ENCODE assay signal across 8 mouse cellular contexts in genomic region chr11:76398312-76398797, GRCm38 (mm10). TPM values are rescaled to one million over a fixed set of nuclear protein-coding genes. Genes with fewer than 3 reads are reported as not detected.
DNase-seq lines count a peak whose midpoint lies in the region; ATAC-seq and TF ChIP-seq lines count a peak whose summit lies in the region.

No protein-coding gene starts in this region.

- WGBS in heart, adult 2 months, result under 1% methylated on average over 33 of the region's 33 CpGs
- under 1% methylated on average over 33 of the region's 33 CpGs for WGBS in hindbrain, embryonic 10.5 days
- under 1% methylated on average over 32 of the region's 33 CpGs for WGBS in liver, postnatal 0 days (ENCODE audit: insufficient replicate concordance)
- under 1% methylated on average over 33 of the region's 33 CpGs for WGBS in stomach, embryonic 14.5 days

- no peaks in the 10 kb centered on the region for H3K9me3 ChIP-seq in ES-E14 (ENCODE audit: control insufficient read depth, insufficient read depth, low read depth, low read length)
- H3K9me3 ChIP-seq in hindbrain, embryonic 10.5 days, result no peaks in the 10 kb centered on the region
- H3K9me3 ChIP-seq in liver, postnatal 0 days (ENCODE audit: low read length), result no peaks in the 10 kb centered on the region
- H3K9me3 ChIP-seq in stomach, embryonic 14.5 days (ENCODE audit: control insufficient read depth, low read depth, low read length), result no peaks in the 10 kb centered on the region

- H3K27ac ChIP-seq in heart, adult 2 months, result peak overlapping the region; percentile 87
- no peak overlapping the region for H3K27ac ChIP-seq in ES-E14 (ENCODE audit: insufficient read depth, low read depth, low read length, poor library complexity, severe bottlenecking)
- peak overlapping the region; percentile 93 for H3K27ac ChIP-seq in hindbrain, embryonic 10.5 days
- H3K27ac ChIP-seq in liver, postnatal 0 days (ENCODE audit: low read depth), result peak overlapping the region; percentile 44
- H3K27ac ChIP-seq in stomach, embryonic 14.5 days (ENCODE audit: low read length), result peak overlapping the region; percentile 91

- peak; percentile 54 for ATAC-seq in liver, postnatal 0 days
- peak; percentile 7; the same call in 1 of the 2 replicates for ATAC-seq in stomach, embryonic 14.5 days (ENCODE audit: insufficient number of reproducible peaks, insufficient read depth, low FRiP score, low read depth)

- in situ Hi-C loops in ES-E14 (cut with MboI; ENCODE audit: low sequenced_read_pairs in 2 of 2, unreplicated experiment in 2 of 2), result loop anchor here in 1 of 2 experiments (5.0 kb wide), 1 partner anchor 146 kb away; no protein-coding TSS in a partner anchor

- peak overlapping the region; percentile 70 for H3K9ac ChIP-seq in heart, adult 2 months (ENCODE audit: low read depth, low read length)
- H3K9ac ChIP-seq in ES-E14 (ENCODE audit: insufficient read depth, low read depth, low read length, poor library complexity, severe bottlenecking), result peak overlapping the region; percentile 66
- peak overlapping the region; percentile 68 for H3K9ac ChIP-seq in liver, postnatal 0 days (replicated peaks)
- H3K9ac ChIP-seq in stomach, embryonic 14.5 days (replicated peaks; ENCODE audit: low read depth, low read length), result peak overlapping the region; percentile 86

- intact Hi-C loops in heart, adult 2 months (cut with DNase I), result loop anchor here (2.0 to 5.0 kb wide), 3 partner anchors 18 to 126 kb away; no protein-coding TSS in a partner anchor
- intact Hi-C loops in heart, postnatal 36 days (cut with DNase I), result loop anchor here (2.0 kb wide), 1 partner anchor 84 kb away; no protein-coding TSS in a partner anchor

- TF ChIP-seq CTCF in heart, adult 2 months (IDR thresholded peaks at IDR 0.05), result no peak
- TF ChIP-seq CTCF in liver, postnatal 0 days (IDR thresholded peaks at IDR 0.05; ENCODE audit: low read depth), result no peak

- no peaks in the 10 kb centered on the region for H3K79me2 ChIP-seq in heart, adult 2 months (replicated peaks; ENCODE audit: control insufficient read depth, insufficient read depth, low read length)

- H3K4me3 ChIP-seq in heart, adult 2 months, result peak overlapping the region; percentile 70
- peak overlapping the region; percentile 81 to 85 for H3K4me3 ChIP-seq in ES-E14 (ENCODE audit: insufficient read depth in 1 of 2, low read depth in 1 of 2, low read length in 2 of 2, poor library complexity in 1 of 2, severe bottlenecking in 1 of 2)
- peak overlapping the region; percentile 69 for H3K4me3 ChIP-seq in hindbrain, embryonic 10.5 days
- H3K4me3 ChIP-seq in liver, postnatal 0 days (ENCODE audit: low read depth, low read length), result peak overlapping the region; percentile 72
- peak overlapping the region; percentile 93 for H3K4me3 ChIP-seq in stomach, embryonic 14.5 days (ENCODE audit: low read depth, low read length)

- no peak for TF ChIP-seq POLR2A in heart, adult 2 months (IDR thresholded peaks at IDR 0.05; ENCODE audit: insufficient read depth, low read depth, low read length)

- H3K4me2 ChIP-seq in liver, postnatal 0 days (ENCODE audit: low read depth, low read length), result peak overlapping the region; percentile 95
- peak overlapping the region; percentile 83 for H3K4me2 ChIP-seq in stomach, embryonic 14.5 days (replicated peaks; ENCODE audit: low read depth, low read length)

- H3K4me1 ChIP-seq in heart, adult 2 months (ENCODE audit: control insufficient read depth, insufficient read depth, low read length), result peaks cover 5% of the 10 kb centered on the region; the same call in 1 of the 2 replicates
- H3K4me1 ChIP-seq in ES-E14 (ENCODE audit: control insufficient read depth in 2 of 2, insufficient read depth in 2 of 2, low read length in 2 of 2, poor library complexity in 1 of 2), result peaks cover 2 to 5% of the 10 kb centered on the region in 2 experiments; a peak in 2 of 4 replicates
- H3K4me1 ChIP-seq in hindbrain, embryonic 10.5 days (replicated peaks), result peaks cover 45% of the 10 kb centered on the region
- peaks cover 4% of the 10 kb centered on the region for H3K4me1 ChIP-seq in liver, postnatal 0 days (ENCODE audit: insufficient read depth)
- H3K4me1 ChIP-seq in stomach, embryonic 14.5 days (ENCODE audit: control insufficient read depth, insufficient read depth, low read length), result 0 out of 2 replicates have a peak, but pooled peaks cover 4% of the 10 kb centered on the region

- TF ChIP-seq EP300 in heart, adult 2 months (IDR thresholded peaks at IDR 0.05; ENCODE audit: insufficient read depth, low read depth, low read length), result no peak
- TF ChIP-seq EP300 in liver, postnatal 0 days (IDR thresholded peaks at IDR 0.05; ENCODE audit: low read depth), result no peak

- DNase-seq in heart, adult 2 months, result no peak
- DNase-seq in heart, postnatal 36 days, result no peak
- DNase-seq in ES-E14 (ENCODE audit: low read depth, low spot score), result no peak
- peak; percentile 74 for DNase-seq in embryo, embryonic 11 days
- DNase-seq in hindbrain, embryonic 10.5 days (ENCODE audit: low spot score), result no peak
- DNase-seq in liver, postnatal 0 days, result peak; percentile 60
- DNase-seq in left cerebral cortex, adult 11 months (ENCODE audit: low spot score), result no peak

- no peaks in the 10 kb centered on the region for H3K27me3 ChIP-seq in heart, adult 2 months (ENCODE audit: control insufficient read depth, insufficient read depth, low read length)
- 0 out of 2 replicates have a peak, but pooled peaks cover 3% of the 10 kb centered on the region for H3K27me3 ChIP-seq in hindbrain, embryonic 10.5 days (ENCODE audit: insufficient read depth, poor library complexity, severe bottlenecking)
- H3K27me3 ChIP-seq in liver, postnatal 0 days (ENCODE audit: insufficient read depth, low read length), result no peaks in the 10 kb centered on the region; the same call in 1 of the 2 replicates
- H3K27me3 ChIP-seq in stomach, embryonic 14.5 days (ENCODE audit: control insufficient read depth, insufficient read depth, low read length), result no peaks in the 10 kb centered on the region

- no peaks in the 10 kb centered on the region for H3K36me3 ChIP-seq in heart, adult 2 months (ENCODE audit: control insufficient read depth, insufficient read depth, low read length)
- no peaks in the 10 kb centered on the region for H3K36me3 ChIP-seq in ES-E14 (ENCODE audit: control insufficient read depth, insufficient read depth, low read length, poor library complexity, severe bottlenecking)
- peaks cover under 1% of the 10 kb centered on the region; the same call in 1 of the 2 replicates for H3K36me3 ChIP-seq in hindbrain, embryonic 10.5 days
- no peaks in the 10 kb centered on the region for H3K36me3 ChIP-seq in liver, postnatal 0 days (replicated peaks; ENCODE audit: insufficient read depth, low read length)
- H3K36me3 ChIP-seq in stomach, embryonic 14.5 days (ENCODE audit: control insufficient read depth, insufficient read depth, low read length), result no peaks in the 10 kb centered on the region

TF ChIP-seq in ES-E14, 5 proteins besides CTCF, POLR2A, EP300 and RAD21:
- TF ChIP-seq MAFK (IDR thresholded peaks at IDR 0.05; ENCODE audit: insufficient read depth, low read depth, low read length) (no peak), HCFC1 (IDR thresholded peaks at IDR 0.05; ENCODE audit: borderline replicate concordance, insufficient read depth, low read length) (no peak), CHD2 (IDR thresholded peaks at IDR 0.05; ENCODE audit: low read depth, low read length) (no peak), ZC3H11A (IDR thresholded peaks at IDR 0.05; ENCODE audit: borderline replicate concordance, low read depth, low read length) (no peak), ZNF384 (IDR thresholded peaks at IDR 0.05; ENCODE audit: low read depth, low read length) (no peak)
TF ChIP-seq in ES-E14: peak in this region for 0.

RNA-seq across cellular contexts. Expression of gene Nxn, which starts 0.6 kb away (rescaled TPM):
- 10 to 100 TPM; 14.6 to 19.1 TPM for total RNA-seq in heart, adult 2 months (2021)
- polyA plus RNA-seq in heart, adult 2 months (2012; rRNA removed), result 10.0 and 14.0 TPM in 2 replicates
- total RNA-seq in heart, postnatal 36 days (2021), result 10 to 100 TPM; 12.3 to 15.7 TPM
- 42.5 and 48.0 TPM in 2 replicates for total RNA-seq in ES-E14 (2012; rRNA removed)
- 45.3 and 46.6 TPM in 2 replicates for polyA plus RNA-seq in hindbrain, embryonic 10.5 days (2016; fragmentation: Nextera tagmentation; extraction: Ambion mirVana)
- polyA plus RNA-seq in liver, postnatal 0 days (2015; fragmentation: Nextera tagmentation; extraction: Ambion mirVana), result 2.5 and 2.6 TPM in 2 replicates
- 50.4 and 50.5 TPM in 2 replicates for polyA plus RNA-seq in stomach, embryonic 14.5 days (2014; fragmentation: Nextera tagmentation; extraction: Ambion mirVana)

RNA-seq across cellular contexts. Expression of gene Timm22, which starts 8.4 kb away (rescaled TPM):
- 10 to 100 TPM; 35.3 to 40.4 TPM for total RNA-seq in heart, adult 2 months (2021)
- polyA plus RNA-seq in heart, adult 2 months (2012; rRNA removed), result 10.4 and 21.0 TPM in 2 replicates
- total RNA-seq in heart, postnatal 36 days (2021), result 10 to 100 TPM; 42.4 to 55.2 TPM
- total RNA-seq in ES-E14 (2012; rRNA removed), result 72.1 and 74.5 TPM in 2 replicates
- 123 and 148 TPM in 2 replicates for polyA plus RNA-seq in hindbrain, embryonic 10.5 days (2016; fragmentation: Nextera tagmentation; extraction: Ambion mirVana)
- polyA plus RNA-seq in liver, postnatal 0 days (2015; fragmentation: Nextera tagmentation; extraction: Ambion mirVana), result 35.0 and 38.4 TPM in 2 replicates
- 115 and 117 TPM in 2 replicates for polyA plus RNA-seq in stomach, embryonic 14.5 days (2014; fragmentation: Nextera tagmentation; extraction: Ambion mirVana)

Comparison
In these comparisons a context has a peak if more than half of its experiments do, and no peak if none do; other contexts are left out.
1. DNase-seq: peak in embryo, embryonic 11 days (single experiment) and liver, postnatal 0 days (single experiment); none in heart, adult 2 months (0 of 2), heart, postnatal 36 days (0 of 2), ES-E14 (single experiment), hindbrain, embryonic 10.5 days (single experiment) and left cerebral cortex, adult 11 months (single experiment).
2. Peak in every context shown above with its lines, with median percentiles within 50 percentile points of each other: H3K4me3 ChIP-seq and H3K9ac ChIP-seq.